Mouse (Mus musculus): ENCODE measurements around the gene Laptm4a. TPM values are rescaled to one million over a fixed set of nuclear protein-coding genes. Genes with fewer than 3 reads are reported as not detected.
A peak's percentile ranks its signal among the peaks of the same experiment; 100 is the strongest.

The Laptm4a gene
- polyA plus RNA-seq, 1 experiment from 2014 or later, result 189 TPM

DNA sequence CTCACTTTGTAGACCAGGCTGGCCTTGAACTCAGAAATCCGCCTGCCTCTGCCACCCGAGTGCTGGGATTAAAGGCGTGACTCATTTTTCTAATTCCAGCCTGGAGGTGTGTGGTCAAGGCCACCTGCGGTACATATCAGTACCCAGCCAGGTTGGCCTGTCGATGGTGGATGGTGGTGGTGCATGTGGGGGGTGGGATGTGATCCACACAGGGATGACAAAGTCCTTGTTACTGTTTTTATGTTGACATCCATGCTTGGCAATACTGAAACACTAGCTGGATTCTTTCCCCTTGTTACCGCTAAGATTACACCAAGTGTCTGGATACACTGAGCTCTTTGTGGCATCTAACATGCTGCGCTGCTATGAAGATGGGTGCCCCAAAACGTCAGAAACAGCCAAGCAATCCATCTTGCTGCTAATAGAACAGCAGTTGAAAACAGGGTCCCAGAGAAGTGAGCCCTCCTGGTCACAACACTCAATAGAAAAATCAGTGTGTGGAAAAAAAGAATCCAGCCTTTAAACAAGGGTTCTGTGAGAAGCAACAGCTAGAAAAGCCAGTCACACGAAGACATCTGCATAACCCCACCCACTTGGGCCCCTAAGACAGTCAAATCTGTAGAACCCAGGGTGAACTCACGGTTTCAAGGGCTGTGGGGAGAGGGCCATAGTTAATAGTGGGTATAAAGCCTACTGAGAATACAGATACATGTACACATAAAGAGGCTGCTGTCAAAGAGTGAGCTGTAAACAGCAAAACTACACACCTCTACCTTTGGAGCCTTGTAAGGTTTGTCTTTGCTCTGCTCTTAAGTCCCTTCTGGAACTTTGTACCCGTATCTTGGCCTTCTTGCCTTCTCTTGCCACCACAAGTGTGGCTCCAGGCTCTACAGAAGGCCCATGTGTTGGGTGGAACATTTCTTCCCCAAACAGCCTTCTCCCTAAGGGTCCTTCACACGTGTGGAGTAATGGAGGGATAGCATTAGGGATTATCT, 18.8 kb downstream of the Laptm4a start:
- Histone ChIP-seq H3K9ac (replicated peaks) (no peak overlapping the region), H3K36me3 (peaks cover 43% of the 10 kb centered on the region), H3K27me3 (no peaks in the 10 kb centered on the region), H3K27ac (replicated peaks) (no peak overlapping the region), H3K4me2 (replicated peaks) (no peak overlapping the region), H3K4me3 (no peak overlapping the region), H3K9me3 (no peaks in the 10 kb centered on the region), H3K4me1 (no peaks in the 10 kb centered on the region)
- 74% methylated on average over 12 of the region's 12 CpGs for WGBS
- no peak; the same call in 1 of the 2 replicates for ATAC-seq (ENCODE audit: low FRiP score, low read depth)

DNA sequence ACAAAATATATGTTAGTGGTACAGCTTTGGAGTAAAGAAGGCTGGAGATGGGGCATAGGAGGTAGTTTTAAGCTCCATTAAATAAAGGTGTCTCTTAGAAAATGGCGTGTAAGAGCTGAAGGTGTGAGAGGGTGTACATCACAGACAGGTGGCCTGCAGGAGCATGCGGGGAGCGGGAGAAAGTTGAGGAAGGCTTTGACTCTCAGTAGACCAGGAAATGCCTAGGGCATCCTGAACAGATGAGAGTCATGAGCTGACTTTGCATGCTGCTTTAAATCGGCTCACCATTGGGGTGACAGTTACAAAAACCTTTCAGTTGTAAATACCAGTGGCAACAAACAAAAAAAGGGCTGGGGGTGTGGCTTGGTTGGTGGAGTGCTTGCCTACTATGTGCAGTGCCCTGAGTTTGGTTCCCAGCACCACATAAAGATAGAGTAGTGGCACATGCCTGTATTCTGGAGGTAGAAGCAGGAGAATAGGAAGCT, 19.7 kb downstream of the Laptm4a start:
- H3K27ac ChIP-seq (replicated peaks), result no peak overlapping the region
- WGBS, result 73% methylated on average over 4 of the region's 4 CpGs
- no peaks in the 10 kb centered on the region for H3K4me1 ChIP-seq
- peaks cover 34% of the 10 kb centered on the region for H3K36me3 ChIP-seq
- no peak overlapping the region for H3K4me3 ChIP-seq
- H3K27me3 ChIP-seq, result peaks cover 2% of the 10 kb centered on the region; the same call in 1 of the 2 replicates
- ATAC-seq (ENCODE audit: low FRiP score, low read depth), result no peak
- H3K4me2 ChIP-seq (replicated peaks), result no peak overlapping the region
- no peaks in the 10 kb centered on the region for H3K9me3 ChIP-seq
- H3K9ac ChIP-seq (replicated peaks), result no peak overlapping the region

- H3K27me3 ChIP-seq, result peaks cover 9% of the 10 kb centered on the region; the same call in 1 of the 2 replicates
- H3K9me3 ChIP-seq, result no peaks in the 10 kb centered on the region
- H3K4me1 ChIP-seq, result no peaks in the 10 kb centered on the region
- H3K36me3 ChIP-seq, result peaks cover 27% of the 10 kb centered on the region
- ATAC-seq (ENCODE audit: low FRiP score, low read depth), result no peak
- WGBS, result 71% methylated on average over 4 of the region's 4 CpGs
- no peak overlapping the region for H3K9ac ChIP-seq (replicated peaks)
- no peak overlapping the region for H3K27ac ChIP-seq (replicated peaks)
- H3K4me2 ChIP-seq (replicated peaks), result no peak overlapping the region
- no peak overlapping the region for H3K4me3 ChIP-seq
These were observed 20.4 kb downstream of the Laptm4a start for GRCm38 (mm10) chr12:8941699-8942392.

GRCm38 (mm10) chr12:8947163-8947562, 25.7 kb downstream of the Laptm4a start:
- no peak overlapping the region for H3K27ac ChIP-seq (replicated peaks)
- peaks cover 29% of the 10 kb centered on the region for H3K27me3 ChIP-seq
- H3K36me3 ChIP-seq, result no peaks in the 10 kb centered on the region
- no peak overlapping the region for H3K4me2 ChIP-seq (replicated peaks)
- no peak for ATAC-seq (ENCODE audit: low FRiP score, low read depth)
- no peaks in the 10 kb centered on the region for H3K9me3 ChIP-seq
- no peak overlapping the region for H3K9ac ChIP-seq (replicated peaks)
- WGBS, result 68% methylated on average over 9 of the region's 9 CpGs
- H3K4me3 ChIP-seq, result no peak overlapping the region
- peaks cover 9% of the 10 kb centered on the region; the same call in 1 of the 2 replicates for H3K4me1 ChIP-seq

- Histone ChIP-seq H3K27ac (replicated peaks) (no peak within 1 kb of the TSS), H3K9me3 (no peaks in the 10 kb centered on the region), H3K4me3 (peak within 1 kb of the TSS; percentile 48), H3K4me2 (replicated peaks) (peak within 1 kb of the TSS; percentile 96), H3K27me3 (peaks cover 29% of the 10 kb centered on the region), H3K4me1 (peaks cover 9% of the 10 kb centered on the region; the same call in 1 of the 2 replicates), H3K9ac (replicated peaks) (peak within 1 kb of the TSS; percentile 60), H3K36me3 (no peaks in the 10 kb centered on the region)
- peak; percentile 78 for ATAC-seq (ENCODE audit: low FRiP score, low read depth)
- WGBS, result under 1% methylated on average over 37 of the region's 42 CpGs
These were observed 26.4 kb downstream of the Laptm4a start, which contains the start of gene Matn3 for GRCm38 (mm10) chr12:8947714-8948464. Gene Matn3, plus strand, starts transcription at chr12:8947929.

DNA sequence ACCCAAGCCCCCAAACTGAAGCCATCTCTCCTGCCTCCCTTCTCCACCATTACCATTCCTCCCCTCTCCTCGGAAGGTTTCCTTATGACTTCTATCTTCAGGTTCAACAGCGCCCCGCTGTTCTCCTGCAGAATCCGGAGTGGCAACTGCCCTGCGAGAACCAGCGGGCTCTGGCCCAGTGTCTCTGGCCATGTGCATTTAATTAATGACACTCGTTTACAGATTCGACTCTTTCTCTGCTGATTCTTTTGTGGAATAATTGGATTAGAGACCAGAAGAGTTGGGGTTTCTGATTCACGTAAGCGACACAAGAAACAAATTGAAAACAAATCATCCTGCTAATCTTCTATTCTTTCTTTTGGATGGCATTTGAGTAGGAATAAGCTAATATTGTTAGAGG, 31.7 kb downstream of the Laptm4a start:
- Histone ChIP-seq H3K36me3 (no peaks in the 10 kb centered on the region), H3K4me1 (peaks cover 2% of the 10 kb centered on the region; the same call in 1 of the 2 replicates), H3K4me3 (no peak overlapping the region), H3K9me3 (no peaks in the 10 kb centered on the region), H3K9ac (replicated peaks) (no peak overlapping the region), H3K27ac (replicated peaks) (no peak overlapping the region), H3K4me2 (replicated peaks) (no peak overlapping the region), H3K27me3 (peaks cover 16% of the 10 kb centered on the region)
- no peak for ATAC-seq (ENCODE audit: low FRiP score, low read depth)
- WGBS, result 58% methylated on average over 10 of the region's 10 CpGs

DNA sequence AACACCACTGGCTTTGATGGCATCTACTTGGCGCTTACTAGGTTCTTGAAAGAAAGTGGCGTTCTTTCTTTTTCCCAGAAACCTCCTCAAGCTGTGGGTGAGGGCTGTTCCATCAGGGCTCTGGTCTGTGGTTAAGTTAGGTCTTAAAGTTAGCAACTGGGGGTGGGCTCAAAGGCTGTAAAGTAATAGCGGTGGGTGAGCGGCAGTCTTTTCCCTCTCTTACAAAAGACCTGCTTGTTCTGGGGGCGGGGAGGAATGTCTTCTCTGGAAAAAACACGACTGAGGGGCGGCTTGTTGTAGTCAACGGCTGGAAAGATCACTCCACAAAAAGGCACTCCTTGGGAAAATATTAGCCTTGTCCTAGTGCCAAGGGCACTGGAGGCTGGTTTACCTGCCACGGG, 32.7 kb downstream of the Laptm4a start:
- no peaks in the 10 kb centered on the region for H3K36me3 ChIP-seq
- H3K27ac ChIP-seq (replicated peaks), result no peak overlapping the region
- H3K27me3 ChIP-seq, result peaks cover 7% of the 10 kb centered on the region; the same call in 1 of the 2 replicates
- no peak overlapping the region for H3K4me3 ChIP-seq
- H3K4me2 ChIP-seq (replicated peaks), result no peak overlapping the region
- H3K9ac ChIP-seq (replicated peaks), result no peak overlapping the region
- no peaks in the 10 kb centered on the region for H3K4me1 ChIP-seq
- no peaks in the 10 kb centered on the region for H3K9me3 ChIP-seq
- 57% methylated on average over 9 of the region's 9 CpGs for WGBS
- ATAC-seq (ENCODE audit: low FRiP score, low read depth), result no peak

DNA sequence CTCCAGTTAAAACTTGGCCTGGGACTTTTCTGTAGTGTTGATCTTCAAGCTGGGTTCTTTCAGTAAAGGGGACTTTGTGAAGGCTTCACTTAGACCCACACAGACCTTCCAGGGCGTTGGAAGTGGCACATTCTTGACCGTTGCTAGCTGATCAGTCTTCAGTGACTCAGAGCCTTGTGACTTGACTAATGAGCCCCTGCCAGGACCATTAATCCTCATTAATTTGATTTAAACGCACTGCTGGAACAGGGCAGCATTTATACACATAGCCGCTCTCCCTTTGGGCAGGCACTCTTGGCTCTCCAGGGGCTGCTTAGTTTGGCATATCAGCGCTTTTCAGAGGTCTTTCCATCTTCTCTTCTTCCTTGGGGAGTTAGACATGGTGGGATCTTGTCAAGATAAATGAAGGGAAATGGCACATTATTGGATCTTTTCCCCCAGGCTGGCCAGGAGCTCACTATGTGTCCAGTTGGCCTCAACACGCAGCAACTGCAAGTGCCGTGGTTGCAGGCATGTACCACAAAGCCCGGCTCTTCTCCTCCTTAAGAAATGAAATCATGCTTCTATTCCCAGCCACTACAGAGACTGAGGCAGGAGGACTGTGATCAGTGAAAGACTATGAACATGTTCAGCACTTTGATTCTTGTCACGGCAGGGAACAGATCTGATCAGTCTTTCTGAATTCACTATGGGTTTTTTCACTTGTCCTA, 40.3 kb downstream of the Laptm4a start:
- Histone ChIP-seq H3K4me1 (no peaks in the 10 kb centered on the region), H3K9ac (replicated peaks) (no peak overlapping the region), H3K9me3 (no peaks in the 10 kb centered on the region), H3K36me3 (no peaks in the 10 kb centered on the region), H3K27ac (replicated peaks) (no peak overlapping the region), H3K4me3 (no peak overlapping the region), H3K27me3 (no peaks in the 10 kb centered on the region), H3K4me2 (replicated peaks) (no peak overlapping the region)
- 71% methylated on average over 9 of the region's 9 CpGs for WGBS
- no peak for ATAC-seq (ENCODE audit: low FRiP score, low read depth)

GRCm38 (mm10) chr12:8969828-8970227, 48.4 kb downstream of the Laptm4a start:
- no peaks in the 10 kb centered on the region for H3K36me3 ChIP-seq
- 51% methylated on average over 9 of the region's 9 CpGs for WGBS
- no peak overlapping the region for H3K9ac ChIP-seq (replicated peaks)
- H3K4me2 ChIP-seq (replicated peaks), result no peak overlapping the region
- no peak for ATAC-seq (ENCODE audit: low FRiP score, low read depth)
- peaks cover 3% of the 10 kb centered on the region; the same call in 1 of the 2 replicates for H3K27me3 ChIP-seq
- no peaks in the 10 kb centered on the region for H3K9me3 ChIP-seq
- H3K4me1 ChIP-seq, result peaks cover 6% of the 10 kb centered on the region
- no peak overlapping the region for H3K4me3 ChIP-seq
- no peak overlapping the region for H3K27ac ChIP-seq (replicated peaks)

- Histone ChIP-seq H3K4me3 (peak within 1 kb of the TSS; percentile 67), H3K36me3 (peaks cover 5% of the 10 kb centered on the region; the same call in 1 of the 2 replicates), H3K27me3 (peaks cover 3% of the 10 kb centered on the region; the same call in 1 of the 2 replicates), H3K9ac (replicated peaks) (peak within 1 kb of the TSS; percentile 56), H3K27ac (replicated peaks) (peak within 1 kb of the TSS; percentile 61; the same call in 1 of the 2 replicates), H3K4me1 (peaks cover 11% of the 10 kb centered on the region), H3K9me3 (no peaks in the 10 kb centered on the region), H3K4me2 (replicated peaks) (peak within 1 kb of the TSS; percentile 73)
- under 1% methylated on average over 45 of the region's 45 CpGs for WGBS
- ATAC-seq (ENCODE audit: low FRiP score, low read depth), result peak; percentile 98
These were observed 52.5 kb downstream of the Laptm4a start, which contains the start of gene Wdr35 for GRCm38 (mm10) chr12:8973820-8974465. Gene Wdr35, plus strand, starts transcription at chr12:8973892.
